Mouse (Mus musculus): ENCODE results near the gene Prss38. TPM values are rescaled to one million over a fixed set of nuclear protein-coding genes. Genes with fewer than 3 reads are reported as not detected.
"Not testable (repeated sequence)": the region's sequence is repeated elsewhere in the genome, so short reads cannot be mapped to it uniquely, and the experiment has no call there.

Gene Prss38
- total RNA-seq, 2 experiments from 2014 or later, result not detected

DNA sequence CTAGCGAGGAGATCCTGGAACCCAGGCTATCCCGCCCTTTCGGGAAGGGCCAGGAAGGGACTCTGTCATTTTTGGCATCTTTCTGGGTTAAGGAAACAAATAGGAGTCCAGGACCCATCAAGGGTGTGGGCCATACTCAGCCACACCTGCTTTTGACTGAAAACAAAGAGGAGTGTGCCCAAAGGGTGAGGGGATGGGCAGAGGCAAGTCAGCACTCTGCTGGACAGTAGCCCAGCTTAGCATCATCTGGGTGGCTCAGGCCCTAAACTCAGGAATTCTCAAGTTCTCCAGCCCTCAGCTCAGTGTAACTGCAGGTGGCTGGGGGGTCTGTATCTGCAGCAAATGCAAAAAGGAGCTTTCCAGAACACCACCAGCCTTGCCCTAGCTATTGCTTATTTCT, 2.5 kb upstream of the Prss38 start:
- peak; percentile 15 for DNase-seq (ENCODE audit: low spot score)

DNA sequence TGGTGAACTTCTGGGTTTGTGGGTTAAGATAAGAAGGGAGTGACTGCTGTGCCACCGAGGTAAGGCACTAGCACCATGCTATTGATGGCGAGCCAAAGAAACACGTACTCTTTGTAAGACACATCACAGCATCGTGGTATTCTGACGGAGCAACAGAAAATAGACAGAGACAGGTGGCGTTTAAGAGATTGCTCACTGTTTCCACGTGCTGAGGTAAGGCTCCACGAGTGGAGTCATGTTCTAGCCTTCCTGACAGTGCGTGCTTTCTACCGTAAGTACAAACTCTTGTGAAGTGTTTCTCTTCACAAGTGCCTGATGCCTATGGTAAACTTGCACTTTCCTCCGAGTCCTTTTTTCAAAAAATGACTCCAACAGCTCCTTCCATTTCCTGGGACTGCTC, 5.6 kb downstream of the Prss38 start:
- DNase-seq (ENCODE audit: low spot score), result no peak

DNA sequence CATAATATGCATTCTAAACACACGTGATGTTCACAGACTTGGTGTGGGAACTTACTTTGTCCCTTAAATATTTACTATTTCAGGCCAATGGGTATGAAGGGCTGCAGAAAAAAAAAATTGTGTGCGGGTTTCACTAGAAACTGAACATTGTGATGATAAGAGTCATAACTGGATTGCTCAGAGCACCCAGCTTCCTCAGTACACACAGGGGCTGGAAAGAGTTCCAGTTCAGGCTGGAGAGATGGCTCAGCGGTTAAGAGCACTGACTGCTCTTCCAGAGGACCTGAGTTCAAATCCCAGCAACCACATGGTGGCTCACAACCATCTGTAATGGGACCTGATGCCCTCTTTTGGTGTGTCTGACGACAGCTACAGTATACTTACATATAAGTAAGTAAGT, 7.5 kb downstream of the Prss38 start:
- DNase-seq (ENCODE audit: low spot score), result not testable (repeated sequence)

DNA sequence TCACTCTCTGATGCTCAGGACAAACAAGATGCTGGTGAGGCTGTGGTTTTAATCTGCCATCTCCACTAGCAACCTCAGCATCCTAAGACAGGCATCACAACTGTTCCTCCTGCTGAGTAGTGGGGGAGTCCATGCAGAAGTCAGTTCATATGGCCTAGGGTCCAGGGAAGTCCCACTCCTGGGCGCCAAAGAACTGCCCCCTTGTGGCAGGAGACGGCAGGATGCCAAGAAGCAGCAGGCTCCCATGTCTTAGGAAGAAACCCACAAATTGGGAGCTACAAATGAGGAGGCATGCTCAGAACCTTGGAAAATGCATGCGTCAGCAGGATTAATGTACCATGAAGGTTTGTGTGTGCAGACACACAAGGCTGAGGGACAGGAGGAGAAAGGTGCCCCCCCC, 8.8 kb downstream of the Prss38 start:
- peak; percentile 25 for DNase-seq (ENCODE audit: low spot score)

DNA sequence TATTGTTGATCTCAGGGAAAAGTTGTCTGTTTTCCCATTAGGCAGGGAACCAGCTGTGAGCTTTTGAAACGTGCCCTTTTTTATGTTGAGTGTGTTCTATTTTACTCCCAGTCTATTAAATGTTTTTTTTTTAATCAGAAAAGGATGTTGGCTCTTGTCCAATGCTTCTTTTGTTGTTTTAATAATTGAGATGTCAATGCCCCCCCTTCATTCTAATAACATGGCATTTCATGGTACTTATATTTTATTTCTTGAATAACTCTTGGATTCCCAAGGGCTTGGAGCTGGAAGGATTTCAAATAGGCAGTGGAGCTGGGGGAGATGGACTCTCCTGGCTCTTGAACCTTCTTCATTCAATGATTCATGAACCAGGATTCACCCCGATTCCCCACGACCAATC, 9.4 kb downstream of the Prss38 start:
- DNase-seq (ENCODE audit: low spot score), result no peak

DNA sequence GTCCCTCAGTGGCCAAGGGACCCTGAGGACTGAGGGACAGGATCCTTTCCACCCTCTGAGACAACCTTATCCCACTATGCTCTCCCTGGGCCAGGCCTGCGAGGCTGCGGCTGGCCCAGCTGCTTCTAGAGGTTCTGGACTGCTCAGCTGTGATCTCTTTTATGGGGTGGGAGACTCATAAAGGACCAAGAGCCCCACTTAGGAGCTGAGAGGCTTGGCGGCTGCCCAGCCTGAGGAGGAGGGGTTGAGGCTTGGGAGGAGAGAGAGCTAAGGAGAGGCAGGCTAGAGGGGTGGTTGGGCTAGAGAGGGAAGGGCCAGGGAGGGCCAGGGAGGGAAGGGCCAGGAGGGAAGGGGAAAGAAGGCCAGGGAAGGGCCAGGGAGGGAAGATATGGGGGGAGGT, 11.0 kb downstream of the Prss38 start:
- DNase-seq (ENCODE audit: low spot score), result no peak

DNA sequence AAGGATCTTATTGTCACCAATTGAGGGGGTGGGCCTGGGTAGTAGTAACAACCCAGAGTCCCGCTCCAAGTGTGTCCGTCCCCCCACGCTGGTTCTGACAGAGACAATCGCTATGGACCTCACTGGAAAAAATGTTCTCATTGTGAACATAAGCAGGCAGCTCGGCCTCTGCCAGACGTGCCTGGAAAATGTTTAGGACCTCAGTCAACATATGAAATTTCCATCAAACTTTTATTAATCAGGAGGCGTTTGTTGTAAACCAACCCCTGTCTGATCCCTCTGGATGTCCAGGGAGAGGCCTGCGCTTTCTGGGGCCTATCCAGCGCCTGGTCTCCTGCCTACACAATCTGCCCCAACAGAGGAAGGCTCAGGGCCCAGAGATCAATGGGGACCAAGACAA, 11.4 kb downstream of the Prss38 start:
- DNase-seq (ENCODE audit: low spot score), result no peak

DNA sequence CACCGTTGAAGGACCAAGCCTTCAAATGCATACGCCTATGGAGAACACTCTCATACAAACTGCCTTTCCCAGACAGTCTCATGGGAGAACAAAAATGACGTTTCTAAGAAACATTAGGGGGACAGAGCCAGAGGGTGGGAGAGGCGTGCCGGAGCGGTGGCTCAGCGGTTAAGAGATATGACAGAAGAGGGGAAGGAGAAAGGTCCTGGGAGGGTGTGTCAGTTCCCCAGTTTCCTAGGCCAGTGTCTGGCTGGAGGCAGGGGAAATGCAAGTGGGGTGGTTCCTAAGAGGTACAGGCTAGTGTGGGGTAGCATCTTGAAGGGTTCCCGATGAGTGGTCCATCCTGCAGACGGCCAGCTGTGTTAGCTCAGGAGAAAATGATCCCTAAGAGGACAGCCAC, 14.2 kb downstream of the Prss38 start:
- no peak for DNase-seq (ENCODE audit: low spot score)

DNA sequence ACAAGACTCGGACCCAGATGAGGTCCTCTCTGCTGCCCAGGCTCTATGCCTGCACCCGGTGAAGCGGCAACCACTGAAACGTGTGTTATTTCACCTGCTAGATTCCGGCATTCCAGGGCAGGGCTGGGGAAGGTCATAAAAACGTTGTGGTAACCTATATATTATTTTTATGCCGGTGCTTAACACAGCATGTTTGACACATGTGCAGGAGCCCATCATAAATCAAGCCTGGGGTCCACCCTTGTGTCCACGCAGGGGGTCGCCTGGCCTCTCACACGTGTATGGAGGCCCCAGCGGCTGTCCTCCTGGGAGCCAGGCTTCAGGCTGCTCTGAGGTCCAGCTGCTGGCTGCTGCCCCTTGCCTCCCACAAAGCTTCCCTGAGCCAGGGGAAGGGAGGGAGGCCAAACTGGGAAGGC, 18.6 kb downstream of the Prss38 start:
- DNase-seq (ENCODE audit: low spot score), result no peak

DNA sequence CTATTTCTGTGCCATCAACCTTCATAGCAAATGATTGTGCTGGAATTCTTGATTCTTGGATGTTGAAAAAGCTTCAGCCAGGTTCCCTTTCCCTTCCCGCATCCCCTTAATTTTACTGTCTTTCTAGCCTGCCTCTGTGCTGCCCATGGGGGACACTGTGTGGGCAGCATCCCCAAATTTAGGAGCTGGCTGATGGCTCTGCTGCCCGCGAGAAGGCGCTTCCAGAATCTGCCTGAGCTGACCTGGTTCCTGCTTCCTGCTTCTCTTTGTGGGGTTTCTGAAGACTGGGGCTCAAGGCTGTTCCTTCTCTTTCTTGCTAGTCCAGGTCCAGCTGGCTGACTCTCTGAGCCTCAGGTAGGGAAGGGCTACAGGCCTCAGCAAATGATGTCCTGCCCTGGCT, 20.7 kb downstream of the Prss38 start:
- DNase-seq (ENCODE audit: low spot score), result no peak

DNA sequence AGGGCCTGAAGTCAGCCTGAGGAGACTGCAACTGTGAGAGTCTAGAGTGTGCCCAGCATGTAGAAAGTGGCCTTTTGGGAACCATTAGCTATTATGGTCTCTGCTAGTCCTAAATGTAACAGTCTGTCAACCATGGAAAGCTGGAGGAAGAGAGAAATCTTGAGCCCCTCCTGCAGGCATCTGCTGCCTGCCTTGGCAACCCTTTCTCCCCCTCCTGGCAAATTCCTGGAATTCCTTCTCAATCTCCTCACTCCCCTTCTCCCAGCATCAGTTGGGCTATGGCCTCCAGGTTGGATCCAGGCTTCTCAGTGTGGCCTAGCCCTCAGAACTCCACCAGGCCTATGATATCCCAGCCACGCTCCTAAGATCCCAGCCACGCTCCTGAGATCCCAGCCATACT, 25.1 kb downstream of the Prss38 start:
- DNase-seq (ENCODE audit: low spot score), result no peak

DNA sequence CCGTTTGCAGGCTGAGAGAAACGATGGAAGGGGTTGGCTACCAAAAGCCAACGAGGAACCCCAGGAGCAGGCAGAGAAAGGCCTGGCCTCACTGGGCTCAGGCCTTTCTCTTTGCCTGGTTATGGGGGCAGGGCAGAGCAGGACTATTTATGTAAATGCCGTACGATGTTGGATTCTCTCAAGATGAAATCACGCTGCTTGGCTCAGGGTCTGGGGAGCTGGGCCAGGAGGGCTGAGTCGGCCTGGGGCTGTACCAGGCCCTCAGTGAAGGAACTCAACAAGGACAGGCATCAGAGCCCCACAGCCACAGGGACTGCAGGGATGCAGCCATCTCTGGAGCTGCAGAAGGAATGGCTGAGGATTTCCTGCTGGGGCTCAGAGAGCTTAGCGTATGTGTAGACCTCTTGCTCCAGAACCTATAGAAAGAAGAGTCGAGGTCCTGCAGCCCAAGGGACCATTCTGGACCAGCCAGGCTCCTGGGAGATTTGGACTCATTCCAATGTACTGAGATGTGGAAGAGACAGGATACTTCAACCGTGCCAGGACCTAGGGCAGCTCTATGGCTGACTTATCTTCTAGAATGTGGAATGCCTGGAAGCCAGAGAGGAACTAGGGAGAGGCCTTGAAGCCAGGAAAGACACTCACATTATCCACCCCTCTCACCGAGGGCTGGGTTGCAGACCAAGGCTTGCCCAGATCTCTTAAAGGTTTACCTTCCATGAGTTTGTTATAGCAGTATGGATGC, 29.1 kb downstream of the Prss38 start:
- DNase-seq (ENCODE audit: low spot score), result peak; percentile 76

DNA sequence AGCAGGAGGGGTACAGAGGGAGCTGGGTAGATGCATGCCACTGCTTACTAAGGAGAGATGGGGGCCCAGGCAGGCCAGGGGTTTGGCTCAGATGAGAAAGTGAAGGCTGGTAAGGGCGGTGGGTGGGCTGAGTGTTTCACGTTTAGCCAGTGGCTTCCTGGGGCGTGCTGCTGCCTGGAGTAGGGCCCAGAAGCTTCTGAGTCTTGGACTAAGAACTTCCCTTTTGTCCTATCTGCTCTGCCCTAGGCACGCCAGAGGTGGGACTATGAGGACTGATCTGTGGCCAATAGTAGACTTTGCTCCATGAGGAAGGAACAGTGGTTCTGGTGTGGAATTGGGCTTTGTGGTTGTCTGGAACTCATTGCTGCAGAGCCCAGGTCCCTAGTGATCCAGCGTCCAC, 32.5 kb downstream of the Prss38 start:
- DNase-seq (ENCODE audit: low spot score), result no peak

DNA sequence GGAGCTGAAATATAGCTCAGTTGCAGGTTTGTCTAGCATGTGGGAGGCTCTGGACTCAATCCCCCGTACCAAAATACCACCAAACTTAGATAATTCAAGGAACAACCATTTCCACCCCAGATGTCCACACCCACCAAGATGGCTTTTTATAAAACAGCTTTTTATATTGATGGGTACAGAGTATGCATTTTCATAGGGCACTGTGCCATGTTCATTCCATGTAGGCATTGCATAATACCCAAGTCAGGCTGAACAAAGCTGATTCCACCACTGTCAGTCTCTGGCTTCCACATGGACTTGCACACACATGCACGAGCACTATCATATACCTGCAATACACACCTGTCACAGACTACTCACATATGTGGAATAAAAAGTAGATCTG, 36.7 kb downstream of the Prss38 start:
- DNase-seq (ENCODE audit: low spot score), result no peak

DNA sequence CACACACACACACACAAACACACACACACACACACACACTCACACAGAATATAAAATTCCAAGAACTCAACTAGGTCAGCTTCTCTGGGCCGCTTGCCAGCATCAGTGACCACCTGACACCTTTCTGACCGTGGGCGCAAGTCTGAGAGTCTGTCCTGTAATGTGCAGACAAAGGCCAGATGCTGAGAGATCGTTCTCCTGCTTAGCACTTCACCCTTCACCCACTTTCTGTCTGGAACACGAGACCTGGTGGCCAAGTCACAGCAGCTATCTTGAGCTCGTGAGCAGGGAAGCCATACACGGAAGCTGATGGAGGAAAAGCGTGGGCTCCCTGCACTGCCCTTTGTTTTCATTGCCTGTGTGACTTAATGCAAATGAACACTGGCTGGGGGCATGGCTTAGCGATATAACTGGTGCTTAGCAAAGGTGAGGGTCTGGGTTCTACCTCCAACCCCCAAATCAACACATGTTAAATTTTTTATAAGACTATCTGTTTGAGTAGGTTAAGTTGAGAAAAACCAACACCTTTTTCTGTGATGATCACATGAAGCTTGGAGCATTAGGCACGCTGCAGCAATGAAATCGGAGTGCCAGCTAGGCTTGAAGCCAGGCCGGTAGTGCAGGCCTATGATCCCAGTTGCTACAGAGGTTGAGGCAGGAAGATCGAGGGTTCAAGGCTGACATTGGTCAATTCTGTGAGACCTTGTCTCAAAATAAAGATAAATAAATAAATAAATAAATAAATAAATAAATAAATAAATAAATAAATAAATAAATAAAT, 37.3 kb downstream of the Prss38 start:
- DNase-seq (ENCODE audit: low spot score), result peak; percentile 23

DNA sequence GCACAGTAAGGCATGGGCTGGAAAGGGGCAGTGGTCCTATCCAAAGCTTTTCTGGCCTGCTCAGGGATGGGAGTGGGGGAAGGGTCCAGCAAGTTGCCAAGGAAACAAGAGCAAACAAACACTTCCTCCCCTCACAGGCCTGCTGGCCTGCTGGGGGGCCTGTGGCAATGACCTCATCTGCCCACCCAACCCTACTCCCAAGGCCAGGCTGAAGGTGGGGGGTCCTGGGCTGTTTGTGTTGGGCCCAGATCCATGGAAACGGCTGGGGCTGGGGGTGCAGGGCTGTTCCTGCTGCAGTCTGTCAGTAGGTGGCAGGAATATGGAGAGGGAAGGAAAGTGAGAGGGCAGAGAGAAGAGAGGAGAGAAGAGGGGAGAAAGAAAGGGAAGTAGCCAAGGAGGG, 39.1 kb downstream of the Prss38 start:
- no peak for DNase-seq (ENCODE audit: low spot score)

DNA sequence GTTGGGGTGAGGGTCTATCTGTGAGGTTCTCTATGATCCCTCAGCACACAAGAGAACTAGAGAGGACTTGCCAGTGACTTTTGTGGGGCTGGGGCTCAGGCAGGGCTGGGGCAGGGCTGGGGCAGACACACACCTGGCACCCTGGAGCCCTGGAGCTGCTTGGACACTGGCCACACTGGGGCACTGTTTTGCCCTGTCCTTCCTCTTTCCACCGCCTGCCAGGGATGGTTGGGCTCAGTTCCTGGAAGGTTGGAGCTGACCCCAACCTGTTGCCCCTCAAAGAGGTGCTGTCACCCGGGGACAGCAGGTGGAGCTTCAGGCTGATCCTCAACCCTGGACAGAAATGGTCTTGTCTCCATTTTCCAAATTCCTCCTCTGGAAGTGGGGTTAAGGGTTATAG, 39.5 kb downstream of the Prss38 start:
- no peak for DNase-seq (ENCODE audit: low spot score)

DNA sequence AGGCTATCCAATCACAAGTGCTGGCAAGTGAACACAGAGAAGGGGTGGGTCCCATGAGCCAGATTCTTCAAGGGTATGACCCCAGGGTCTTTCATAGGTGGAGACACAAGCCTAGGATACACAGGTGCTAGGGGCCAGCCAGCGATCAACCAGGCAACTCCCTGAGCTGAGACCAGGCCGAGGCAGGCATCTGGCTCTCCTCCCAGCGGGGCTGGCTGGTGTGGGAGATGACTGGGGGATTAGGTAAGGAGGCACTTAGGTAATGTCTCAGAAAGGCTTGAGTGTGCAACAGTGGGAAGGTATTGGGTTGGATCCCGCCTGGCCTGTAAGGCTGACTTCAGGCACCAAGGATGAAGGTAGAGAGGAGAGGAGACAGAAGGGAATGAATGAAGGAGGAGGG, 40.3 kb downstream of the Prss38 start:
- peak; percentile 34 for DNase-seq (ENCODE audit: low spot score)

DNA sequence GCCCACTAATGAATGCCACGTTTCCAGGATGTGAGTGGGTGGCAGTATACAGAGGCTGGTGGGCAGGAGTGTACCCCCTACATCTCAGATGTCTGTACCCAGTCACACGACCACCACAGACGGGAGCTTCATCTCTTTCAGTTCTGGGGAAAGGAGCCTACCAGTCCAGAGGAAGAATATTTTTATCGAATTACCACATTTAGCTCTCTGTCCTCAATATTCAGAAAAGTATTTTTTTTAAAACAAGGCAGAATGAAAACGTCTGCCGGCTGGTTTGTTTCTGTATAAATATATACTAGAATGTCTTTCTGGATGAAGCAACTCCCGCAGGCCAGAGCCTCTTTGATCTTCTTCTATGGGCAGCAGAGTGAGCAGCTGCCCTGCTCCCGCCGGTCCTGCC, 42.5 kb downstream of the Prss38 start:
- no peak for DNase-seq (ENCODE audit: low spot score)

DNA sequence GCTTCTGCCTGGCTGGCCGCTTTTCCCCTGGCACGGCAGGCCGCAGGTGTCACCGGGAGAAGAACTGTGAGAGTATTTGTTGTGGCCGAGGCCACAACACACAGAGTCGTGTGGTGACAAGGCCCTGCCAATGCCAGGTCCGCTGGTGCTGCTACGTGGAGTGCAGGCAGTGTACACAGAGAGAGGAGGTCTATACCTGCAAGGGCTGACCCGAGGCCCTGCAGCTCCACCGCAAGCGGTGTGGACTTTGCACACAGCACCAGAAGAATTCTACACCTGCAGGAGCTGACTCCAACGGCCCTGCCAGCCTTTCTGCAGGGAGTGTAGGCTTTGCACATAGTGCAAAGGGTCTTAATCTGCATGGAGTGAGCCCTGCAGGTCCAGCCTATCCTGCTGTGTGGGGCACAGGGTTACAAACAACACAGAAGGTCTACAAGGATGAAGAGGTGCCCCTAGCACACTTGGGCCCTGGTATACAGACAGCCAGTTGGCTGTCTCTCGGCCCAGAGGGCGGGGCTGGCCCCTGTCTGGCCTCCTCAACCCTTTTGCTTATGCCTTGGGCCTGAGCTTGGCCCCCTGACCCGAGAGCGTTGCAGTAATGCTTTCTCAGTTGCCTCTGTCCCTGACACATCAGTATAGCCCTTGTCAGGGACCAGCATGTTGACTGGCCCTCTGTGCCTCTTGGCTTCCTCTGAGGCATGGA, 44.1 kb downstream of the Prss38 start:
- DNase-seq (ENCODE audit: low spot score), result no peak

DNA sequence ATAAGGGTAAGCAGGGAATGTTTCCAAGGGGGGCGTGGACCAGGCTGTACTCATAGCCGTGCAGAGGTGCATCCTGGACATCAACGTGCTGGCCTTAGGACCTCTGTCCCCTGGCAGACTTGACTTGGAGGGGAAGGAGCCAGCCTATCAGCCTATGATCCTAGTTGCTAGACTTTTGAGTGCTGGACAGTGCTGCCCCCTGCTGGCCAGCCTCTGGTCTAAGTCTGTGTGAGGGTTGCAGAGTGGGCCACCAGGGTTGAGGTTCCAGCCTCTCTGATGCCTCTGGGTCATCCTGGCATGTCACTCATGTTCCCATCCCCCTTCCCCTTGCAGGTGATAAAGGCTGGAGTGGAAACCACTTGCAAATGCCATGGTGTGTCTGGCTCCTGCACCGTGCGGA, 44.9 kb downstream of the Prss38 start:
- peak; percentile 83 for DNase-seq (ENCODE audit: low spot score)

DNA sequence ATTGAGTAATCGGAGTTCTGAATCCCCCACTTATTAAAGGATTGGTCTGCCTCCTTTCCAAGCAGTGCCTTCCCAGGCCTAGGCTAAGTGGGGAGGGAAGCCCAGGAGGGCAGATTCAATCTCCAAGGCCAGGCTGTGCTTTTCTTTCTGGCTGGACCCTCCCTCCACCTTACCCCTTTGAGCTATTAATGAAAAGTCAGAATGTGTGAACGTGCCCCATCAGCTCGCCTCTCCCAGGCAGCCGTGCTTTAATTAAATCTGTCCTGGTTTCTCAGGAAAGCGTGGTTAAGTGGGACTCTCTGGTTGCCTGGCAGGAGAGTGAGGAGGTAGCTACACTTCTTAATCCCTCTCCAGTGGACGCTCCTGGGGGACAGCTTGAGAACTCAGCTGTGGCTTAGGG, 45.8 kb downstream of the Prss38 start:
- DNase-seq (ENCODE audit: low spot score), result no peak

DNA sequence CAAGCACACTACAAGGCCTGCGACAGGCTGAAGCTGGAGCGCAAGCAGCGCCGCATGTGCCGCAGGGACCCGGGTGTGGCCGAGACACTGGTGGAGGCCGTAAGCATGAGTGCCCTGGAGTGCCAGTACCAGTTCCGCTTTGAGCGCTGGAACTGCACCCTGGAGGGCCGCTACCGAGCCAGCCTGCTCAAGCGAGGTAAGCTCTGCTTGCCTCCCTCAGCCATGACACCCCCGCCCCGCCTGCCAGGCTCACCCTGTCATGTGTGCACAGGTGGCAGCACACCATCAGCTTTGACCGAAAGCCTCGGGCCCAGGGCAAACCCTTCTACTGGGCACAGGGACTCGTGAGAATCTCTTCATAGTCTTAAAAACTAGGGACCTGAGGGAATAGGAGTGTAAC, 47.8 kb downstream of the Prss38 start:
- no peak for DNase-seq (ENCODE audit: low spot score)

Data from gastrocnemius, adult 18-20 months (tissue).